Mouse (Mus musculus) lung, postnatal 10 days (tissue): ENCODE measurements around the gene Gm21833.
"Not testable (repeated sequence)": the region's sequence is repeated elsewhere in the genome, so short reads cannot be mapped to it uniquely, and the experiment has no call there.

Source experiments
- DNase-seq: peaks from one replicate; pipeline ENCODE4 v3.0.0; 2021

Gene Gm21833

DNA sequence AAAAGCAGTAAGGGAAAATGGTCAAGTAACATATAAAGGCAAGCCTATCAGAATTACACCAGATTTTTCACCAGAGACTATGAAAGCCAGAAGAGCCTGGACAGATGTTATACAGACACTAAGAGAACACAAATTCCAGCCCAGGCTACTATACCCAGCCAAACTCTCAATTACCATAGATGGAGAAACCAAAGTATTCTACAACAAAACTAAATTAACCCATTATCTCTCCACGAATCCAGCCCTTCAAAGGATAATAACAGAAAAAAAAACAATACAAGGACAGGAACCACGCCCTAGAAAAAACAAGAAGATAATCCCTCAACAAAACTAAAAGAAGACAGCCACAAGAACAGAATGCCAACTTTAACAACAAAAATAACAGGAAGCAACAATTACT is at the start of gene Gm21833:
Gm21833 (plus strand) TSS at position 301 of the 400 bp plus-strand sequence.
- DNase-seq, result not testable (repeated sequence)

DNA sequence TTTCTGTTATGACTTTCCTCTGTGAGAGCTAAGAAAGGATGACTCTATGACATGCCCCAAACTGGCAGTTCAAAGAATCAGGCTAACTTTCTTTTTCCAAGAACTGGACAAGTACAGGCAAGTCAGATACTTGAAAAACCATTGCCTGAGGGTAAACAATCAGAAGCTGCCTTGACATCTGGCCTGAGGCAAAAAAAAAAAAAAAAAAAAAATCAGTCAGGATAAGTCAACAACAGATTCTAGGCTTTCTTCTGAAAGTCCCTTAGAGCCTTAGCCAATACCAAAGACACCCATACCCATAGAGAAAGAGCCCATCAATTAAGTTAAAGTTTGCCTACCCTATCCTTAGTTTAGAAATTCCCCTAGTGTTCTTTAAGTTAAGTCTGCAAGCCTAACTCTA is 38.7 kb upstream of the Gm21833 start:
- DNase-seq, result no peak

- DNase-seq, result no peak
Observed at GRCm38 (mm10) chr16:82796489-82796888, 31.7 kb upstream of the Gm21833 start.

DNA sequence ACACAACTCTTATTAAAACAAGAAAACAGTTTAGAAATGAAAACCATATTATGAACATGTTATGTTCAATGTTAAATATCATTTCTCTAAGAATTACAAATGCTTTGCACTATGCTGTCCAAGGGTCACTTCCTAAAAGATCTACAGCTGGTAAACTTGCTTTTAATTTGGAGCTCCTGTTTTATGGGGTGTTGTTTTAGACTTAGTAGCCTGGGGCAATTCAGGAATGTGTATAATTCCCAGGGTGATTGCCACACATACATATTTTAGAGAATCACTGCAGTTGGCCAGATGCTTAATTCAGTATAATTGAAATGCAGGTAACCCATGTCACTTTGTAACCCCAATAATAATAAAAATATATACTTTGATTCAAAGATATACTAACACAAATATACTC is 12.9 kb upstream of the Gm21833 start:
- no peak for DNase-seq

DNA sequence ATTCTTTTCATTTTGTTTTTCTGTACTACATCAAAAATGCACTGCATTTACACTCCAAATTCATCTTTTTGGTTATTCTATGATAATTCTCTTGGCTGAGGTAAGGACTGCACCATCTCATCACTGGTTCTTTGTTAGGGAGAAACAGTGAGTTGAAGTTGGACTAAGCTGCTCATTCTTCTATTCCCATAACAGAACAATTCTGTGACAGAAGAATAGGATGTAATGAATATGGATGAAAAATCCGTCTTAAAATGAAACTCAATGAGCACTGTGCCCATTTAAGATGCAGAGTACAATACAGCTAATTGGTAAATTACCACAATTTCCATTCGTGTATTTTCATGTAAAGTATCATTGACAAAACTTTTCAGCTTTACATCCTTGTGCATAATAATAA is 11.6 kb upstream of the Gm21833 start:
- no peak for DNase-seq

GRCm38 (mm10) chr16:82855752-82856151 is 27.6 kb downstream of the Gm21833 start:
- no peak for DNase-seq

GRCm38 (mm10) chr16:82864590-82864989 is 36.4 kb downstream of the Gm21833 start:
- no peak for DNase-seq
